Mouse (Mus musculus): Measurements from ENCODE around the gene Rps6ka2. TPM values are rescaled to one million over a fixed set of nuclear protein-coding genes. Genes with fewer than 3 reads are reported as not detected.
"Not testable (repeated sequence)": the region's sequence is repeated elsewhere in the genome, so short reads cannot be mapped to it uniquely, and the experiment has no call there.

Rps6ka2 gene
- polyA plus RNA-seq, 1 experiment from 2014 or later = 25.5 TPM

GRCm38 (mm10) chr17:7324346-7324745, 154.4 kb downstream of the Rps6ka2 start, which contains the start of gene Tcp10a:
Gene Tcp10a, plus strand, starts transcription at chr17:7324646.
- H3K27me3 ChIP-seq (ENCODE audit: control insufficient read depth, insufficient read depth, low read length); H3K4me2 ChIP-seq (ENCODE audit: low read depth, low read length, severe bottlenecking); ATAC-seq (replicated peaks; ENCODE audit: low FRiP score); H3K4me1 ChIP-seq (replicated peaks; ENCODE audit: control insufficient read depth, insufficient read depth, low read length); H3K36me3 ChIP-seq (ENCODE audit: control insufficient read depth, insufficient read depth, low read length); H3K27ac ChIP-seq (ENCODE audit: low read depth, low read length); DNase-seq (ENCODE audit: low spot score); H3K9ac ChIP-seq (ENCODE audit: low read length); H3K9me3 ChIP-seq (ENCODE audit: control insufficient read depth, low read length); H3K4me3 ChIP-seq (ENCODE audit: low read depth, low read length): not testable (repeated sequence)
- WGBS = 91% methylated on average over 3 of the region's 5 CpGs

DNA sequence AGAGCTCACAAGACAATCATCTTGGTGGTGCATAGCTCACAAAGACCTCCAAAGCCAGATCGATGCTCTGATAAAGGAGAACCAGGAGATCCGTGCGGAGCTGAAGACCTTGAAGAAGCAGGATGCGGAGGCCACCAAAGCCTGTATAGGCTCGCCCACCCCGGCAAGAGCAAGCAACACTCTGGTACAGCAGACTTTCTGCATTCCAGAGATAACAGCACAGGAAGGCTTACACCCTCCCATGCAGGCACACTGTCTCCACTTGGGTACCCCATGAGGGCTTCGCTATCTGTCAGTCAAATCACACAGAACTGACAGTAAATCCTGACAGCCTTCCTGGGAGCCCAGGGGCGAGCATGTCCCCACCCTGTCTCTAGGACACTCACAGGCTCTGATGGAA, 156.5 kb downstream of the Rps6ka2 start:
- not testable (repeated sequence) for H3K4me2 ChIP-seq (ENCODE audit: low read depth, low read length, severe bottlenecking); H3K27ac ChIP-seq (ENCODE audit: low read depth, low read length); H3K9ac ChIP-seq (ENCODE audit: low read length); H3K9me3 ChIP-seq (ENCODE audit: control insufficient read depth, low read length); DNase-seq (ENCODE audit: low spot score); ATAC-seq (replicated peaks; ENCODE audit: low FRiP score); H3K36me3 ChIP-seq (ENCODE audit: control insufficient read depth, insufficient read depth, low read length); H3K4me3 ChIP-seq (ENCODE audit: low read depth, low read length); H3K4me1 ChIP-seq (replicated peaks; ENCODE audit: control insufficient read depth, insufficient read depth, low read length); H3K27me3 ChIP-seq (ENCODE audit: control insufficient read depth, insufficient read depth, low read length)
- WGBS = 76% methylated on average over 5 of the region's 8 CpGs

GRCm38 (mm10) chr17:7332745-7333144, 162.8 kb downstream of the Rps6ka2 start:
- H3K27ac ChIP-seq (ENCODE audit: low read depth, low read length); H3K36me3 ChIP-seq (ENCODE audit: control insufficient read depth, insufficient read depth, low read length); DNase-seq (ENCODE audit: low spot score); H3K9ac ChIP-seq (ENCODE audit: low read length); H3K9me3 ChIP-seq (ENCODE audit: control insufficient read depth, low read length); H3K4me2 ChIP-seq (ENCODE audit: low read depth, low read length, severe bottlenecking); ATAC-seq (replicated peaks; ENCODE audit: low FRiP score); H3K4me1 ChIP-seq (replicated peaks; ENCODE audit: control insufficient read depth, insufficient read depth, low read length); H3K27me3 ChIP-seq (ENCODE audit: control insufficient read depth, insufficient read depth, low read length); H3K4me3 ChIP-seq (ENCODE audit: low read depth, low read length): not testable (repeated sequence)
- 74% methylated on average over 3 of the region's 5 CpGs for WGBS

DNA sequence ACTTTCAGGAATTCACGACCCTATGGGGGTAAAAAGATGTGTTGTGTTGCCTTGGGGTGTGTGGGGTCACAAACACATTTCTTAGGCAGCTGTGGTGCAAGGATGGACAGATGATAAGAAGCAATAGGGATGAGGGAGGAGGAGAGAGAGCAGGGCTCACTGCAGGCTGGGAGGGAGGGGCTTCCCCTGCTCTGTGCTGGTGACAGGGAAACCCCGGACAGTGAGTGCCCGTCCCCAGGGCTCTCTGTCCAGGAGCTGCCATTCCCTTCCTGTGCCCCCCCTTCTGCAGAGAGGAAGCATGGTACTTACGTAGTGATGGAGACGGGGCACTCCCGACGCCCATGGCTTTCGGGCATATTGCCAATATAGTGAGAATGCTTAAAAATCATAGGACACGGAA, 167.5 kb downstream of the Rps6ka2 start:
- DNase-seq (ENCODE audit: low spot score); H3K27me3 ChIP-seq (ENCODE audit: control insufficient read depth, insufficient read depth, low read length); ATAC-seq (replicated peaks; ENCODE audit: low FRiP score); H3K9ac ChIP-seq (ENCODE audit: low read length); H3K4me1 ChIP-seq (replicated peaks; ENCODE audit: control insufficient read depth, insufficient read depth, low read length); H3K4me2 ChIP-seq (ENCODE audit: low read depth, low read length, severe bottlenecking); H3K36me3 ChIP-seq (ENCODE audit: control insufficient read depth, insufficient read depth, low read length); H3K27ac ChIP-seq (ENCODE audit: low read depth, low read length); H3K9me3 ChIP-seq (ENCODE audit: control insufficient read depth, low read length); H3K4me3 ChIP-seq (ENCODE audit: low read depth, low read length): not testable (repeated sequence)
- WGBS = 87% methylated on average over 8 of the region's 9 CpGs

DNA sequence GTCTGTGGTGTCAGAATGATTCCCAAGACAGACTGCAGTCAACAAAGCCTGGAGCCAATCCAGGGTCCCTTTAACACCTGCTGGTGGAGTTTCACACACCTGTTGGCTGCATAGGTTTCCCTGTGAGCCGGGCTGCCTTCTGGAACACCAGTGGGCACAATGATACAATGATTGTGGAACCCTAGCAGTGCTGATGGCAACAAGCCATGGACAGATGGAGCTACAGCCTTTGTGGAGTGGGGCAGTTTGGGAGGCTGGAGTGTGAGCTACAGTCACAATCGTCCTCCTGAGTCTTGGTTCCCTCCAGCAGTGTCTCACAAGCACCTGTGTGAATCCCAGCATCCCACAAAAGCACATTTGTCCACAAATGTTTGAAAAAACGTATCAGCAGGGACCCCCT, 178.8 kb downstream of the Rps6ka2 start:
- ATAC-seq (replicated peaks; ENCODE audit: low FRiP score); H3K9me3 ChIP-seq (ENCODE audit: control insufficient read depth, low read length); H3K9ac ChIP-seq (ENCODE audit: low read length); H3K36me3 ChIP-seq (ENCODE audit: control insufficient read depth, insufficient read depth, low read length); H3K27ac ChIP-seq (ENCODE audit: low read depth, low read length); H3K4me3 ChIP-seq (ENCODE audit: low read depth, low read length); H3K4me1 ChIP-seq (replicated peaks; ENCODE audit: control insufficient read depth, insufficient read depth, low read length); H3K27me3 ChIP-seq (ENCODE audit: control insufficient read depth, insufficient read depth, low read length); H3K4me2 ChIP-seq (ENCODE audit: low read depth, low read length, severe bottlenecking); DNase-seq (ENCODE audit: low spot score): not testable (repeated sequence)
- WGBS = 90% methylated on average over 1 of the region's 3 CpGs

DNA sequence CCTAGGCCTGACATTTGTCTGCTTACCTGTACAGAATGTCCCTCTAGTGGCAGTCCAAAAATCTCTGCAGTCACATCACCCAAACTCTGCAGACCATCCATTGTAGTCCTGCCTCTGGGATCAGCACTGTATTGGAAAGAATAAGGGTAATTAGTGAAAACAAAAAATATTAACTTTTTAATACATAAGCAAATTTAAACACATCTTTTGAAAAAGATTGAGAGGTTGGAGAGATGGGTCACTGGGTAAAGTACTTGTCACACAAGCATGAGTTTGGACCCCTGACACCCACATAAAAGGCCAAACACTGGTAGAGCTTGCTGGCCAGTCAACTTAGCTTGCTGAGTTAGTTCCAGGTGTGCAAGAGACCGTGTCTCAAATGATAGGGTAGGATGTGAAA, 182.7 kb downstream of the Rps6ka2 start, which contains the start of gene Ttll2:
Gene Ttll2 (minus strand): TSS at position 101 of the 400 bp plus-strand sequence.
- not testable (repeated sequence) for H3K9me3 ChIP-seq (ENCODE audit: control insufficient read depth, low read length); H3K4me3 ChIP-seq (ENCODE audit: low read depth, low read length); H3K4me2 ChIP-seq (ENCODE audit: low read depth, low read length, severe bottlenecking); ATAC-seq (replicated peaks; ENCODE audit: low FRiP score); H3K27me3 ChIP-seq (ENCODE audit: control insufficient read depth, insufficient read depth, low read length); H3K27ac ChIP-seq (ENCODE audit: low read depth, low read length); DNase-seq (ENCODE audit: low spot score); H3K36me3 ChIP-seq (ENCODE audit: control insufficient read depth, insufficient read depth, low read length); H3K9ac ChIP-seq (ENCODE audit: low read length); H3K4me1 ChIP-seq (replicated peaks; ENCODE audit: control insufficient read depth, insufficient read depth, low read length)
- 86% methylated on average over 1 of the region's 1 CpGs for WGBS

Other genes starting within 250 kb of the Rps6ka2 start
- 43.5 and 48.5 TPM in 2 replicates for gene Rsph3b, start 221.4 kb upstream of the Rps6ka2 start, polyA plus RNA-seq (2014; fragmentation: Nextera tagmentation; extraction: Ambion mirVana)
- gene Tagap1, start 209.0 kb upstream of the Rps6ka2 start, polyA plus RNA-seq (2014; fragmentation: Nextera tagmentation; extraction: Ambion mirVana) = 58.2 and 63.7 TPM in 2 replicates
- gene Rnaset2b, start 199.5 kb upstream of the Rps6ka2 start, polyA plus RNA-seq (2014; fragmentation: Nextera tagmentation; extraction: Ambion mirVana) = 95.8 and 118 TPM in 2 replicates
- 0.40 TPM in 1 of 2 replicates, not detected in the other for gene Gm49721, start 191.2 kb upstream of the Rps6ka2 start, polyA plus RNA-seq (2014; fragmentation: Nextera tagmentation; extraction: Ambion mirVana)
- gene Gm1604a, start 144.5 kb upstream of the Rps6ka2 start, polyA plus RNA-seq (2014; fragmentation: Nextera tagmentation; extraction: Ambion mirVana) = not detected in 2 replicates
- gene Tcp10a, start 154.5 kb downstream of the Rps6ka2 start, polyA plus RNA-seq (2014; fragmentation: Nextera tagmentation; extraction: Ambion mirVana) = 0.17 TPM in 1 of 2 replicates, not detected in the other
- not detected in 2 replicates for gene Ttll2, start 182.6 kb downstream of the Rps6ka2 start, polyA plus RNA-seq (2014; fragmentation: Nextera tagmentation; extraction: Ambion mirVana)
- not detected in 2 replicates for gene Gm49630, start 201.9 kb downstream of the Rps6ka2 start, polyA plus RNA-seq (2014; fragmentation: Nextera tagmentation; extraction: Ambion mirVana)
- not detected in 2 replicates for gene Unc93a2, start 215.3 kb downstream of the Rps6ka2 start, polyA plus RNA-seq (2014; fragmentation: Nextera tagmentation; extraction: Ambion mirVana)

All from forebrain, embryonic 11.5 days (tissue).